Mouse (Mus musculus) brain, embryonic 14.5 days (tissue): ENCODE measurements at regions not wholly inside any gene's neighbourhood (a gene's known extent, or its start where the extent isn't known, plus 50 kb on each side); places are given as distances from the start of the nearest gene placed in this dataset.

Experiments
- CTCF ChIP-seq: fragments of 200-500 bp; IDR thresholded peaks from 2 replicates; pipeline ENCODE4 v1.5.1; 2012; ENCODE audit warnings: inconsistent platforms, mild to moderate bottlenecking, moderate library complexity, borderline replicate concordance; ENCODE audit not compliant: insufficient read depth, insufficient read length; ENCODE audit errors: extremely low read depth
- POLR2A ChIP-seq: fragments of 200-500 bp; IDR thresholded peaks from 2 replicates; pipeline ENCODE4 v1.6.1; 2012; ENCODE audit warnings: mild to moderate bottlenecking, inconsistent platforms, borderline replicate concordance; ENCODE audit not compliant: poor library complexity, insufficient read depth, insufficient read length, severe bottlenecking; ENCODE audit errors: extremely low read depth

- TF ChIP-seq POLR2A (no peak), CTCF (no peak)
These were observed 59.6 kb upstream of the Hs6st1 start for GRCm38 (mm10) chr1:36008598-36008997.
